Mouse (Mus musculus): ENCODE results near the gene Fau.
"Not testable (repeated sequence)": the region's sequence is repeated elsewhere in the genome, so short reads cannot be mapped to it uniquely, and the experiment has no call there.

Fau gene

GRCm38 (mm10) chr19:6057313-6058096 lies at the start of gene Fau, which contains the start of gene Mrpl49:
TSS of gene Fau (plus strand) at chr19:6057844.
TSS of gene Mrpl49 (minus strand) at chr19:6057785.
- DNase-seq = peak; percentile 100

- DNase-seq = no peak
These were observed 48.5 kb upstream of the Fau start for GRCm38 (mm10) chr19:6009137-6009536.

- no peak for DNase-seq
These were observed 44.0 kb upstream of the Fau start for GRCm38 (mm10) chr19:6013691-6014090.

GRCm38 (mm10) chr19:6014991-6015510 lies 42.6 kb upstream of the Fau start:
- no peak for DNase-seq

GRCm38 (mm10) chr19:6015511-6016315 lies 41.9 kb upstream of the Fau start, which contains the start of gene Capn1:
TSS of gene Capn1 (minus strand) at chr19:6015897.
- peak; percentile 68 for DNase-seq

GRCm38 (mm10) chr19:6016532-6016931 lies 41.1 kb upstream of the Fau start:
- DNase-seq = no peak

GRCm38 (mm10) chr19:6018142-6019089 lies 39.2 kb upstream of the Fau start:
- DNase-seq = peak; percentile 89

- no peak for DNase-seq
These were observed 37.4 kb upstream of the Fau start for GRCm38 (mm10) chr19:6020276-6020675.

GRCm38 (mm10) chr19:6023059-6023458 lies 34.6 kb upstream of the Fau start:
- no peak for DNase-seq

GRCm38 (mm10) chr19:6023930-6024329 lies 33.7 kb upstream of the Fau start:
- DNase-seq = no peak

- DNase-seq = no peak
These were observed 28.7 kb upstream of the Fau start for GRCm38 (mm10) chr19:6028991-6029390.

GRCm38 (mm10) chr19:6029426-6029825 lies 28.2 kb upstream of the Fau start:
- DNase-seq = no peak

- DNase-seq = no peak
These were observed 26.9 kb upstream of the Fau start for GRCm38 (mm10) chr19:6030520-6031280.

- no peak for DNase-seq
These were observed 21.6 kb upstream of the Fau start for GRCm38 (mm10) chr19:6035966-6036585.

GRCm38 (mm10) chr19:6037695-6038094 lies 19.9 kb upstream of the Fau start:
- DNase-seq = no peak

GRCm38 (mm10) chr19:6038326-6038725 lies 19.3 kb upstream of the Fau start:
- no peak for DNase-seq

GRCm38 (mm10) chr19:6040002-6040401 lies 17.6 kb upstream of the Fau start:
- DNase-seq = no peak

- no peak for DNase-seq
These were observed 15.4 kb upstream of the Fau start for GRCm38 (mm10) chr19:6042293-6042692.

GRCm38 (mm10) chr19:6044102-6044501 lies 13.5 kb upstream of the Fau start:
- DNase-seq = not testable (repeated sequence)

- DNase-seq = no peak
These were observed 12.0 kb upstream of the Fau start for GRCm38 (mm10) chr19:6045366-6046293.
